Mouse (Mus musculus): Measurements from ENCODE around the gene Ddx49. TPM values are rescaled to one million over a fixed set of nuclear protein-coding genes. Genes with fewer than 3 reads are reported as not detected.

Ddx49 gene
- polyA plus RNA-seq (2015; fragmentation: Nextera tagmentation; extraction: Ambion mirVana): 19.5 and 22.4 TPM in 2 replicates

DNA sequence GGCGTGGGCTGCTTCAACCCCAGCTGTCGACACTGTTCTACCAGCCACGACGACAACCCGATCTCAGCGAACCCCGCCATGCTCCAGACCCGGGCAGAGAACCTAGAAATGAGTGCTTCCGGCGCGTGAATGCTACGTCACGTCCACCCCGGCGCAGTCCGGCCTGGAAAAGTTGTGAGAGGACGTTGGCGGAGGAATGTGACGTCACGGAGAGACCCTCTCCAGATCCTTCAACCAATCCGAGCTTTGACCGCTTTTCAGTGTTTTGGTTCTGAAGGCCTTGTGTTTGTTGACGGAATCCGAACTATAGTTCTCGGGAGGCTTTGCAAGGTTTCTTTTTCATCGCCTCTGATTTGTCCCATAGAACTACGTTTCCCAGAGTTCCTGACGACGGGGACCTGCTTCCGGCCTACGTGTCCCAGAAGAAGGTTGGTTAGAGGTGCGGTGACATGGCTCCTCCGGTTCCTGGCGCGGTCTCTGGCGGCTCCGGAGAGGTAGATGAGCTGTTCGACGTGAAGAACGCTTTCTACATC is at the start of gene Ddx49, which contains the start of gene Cope:
Gene Ddx49 (minus strand): TSS at position 132 of the 533 bp plus-strand sequence.
Gene Cope (plus strand): TSS at position 161 of the 533 bp plus-strand sequence.
- Histone ChIP-seq H3K9me3 (replicated peaks) (no peaks in the 10 kb centered on the region), H3K4me1 (replicated peaks) (peaks cover 40% of the 10 kb centered on the region), H3K4me2 (peak within 1 kb of the TSS; percentile 82), H3K27me3 (no peaks in the 10 kb centered on the region), H3K27ac (replicated peaks) (peak within 1 kb of the TSS; percentile 71), H3K36me3 (replicated peaks) (peaks cover 55% of the 10 kb centered on the region), H3K4me3 (replicated peaks) (peak within 1 kb of the TSS; percentile 87), H3K9ac (peak within 1 kb of the TSS; percentile 85)
- WGBS (ENCODE audit: insufficient replicate concordance): under 1% methylated on average over 40 of the region's 40 CpGs
- peak; percentile 89 for ATAC-seq (ENCODE audit: insufficient read depth)

DNA sequence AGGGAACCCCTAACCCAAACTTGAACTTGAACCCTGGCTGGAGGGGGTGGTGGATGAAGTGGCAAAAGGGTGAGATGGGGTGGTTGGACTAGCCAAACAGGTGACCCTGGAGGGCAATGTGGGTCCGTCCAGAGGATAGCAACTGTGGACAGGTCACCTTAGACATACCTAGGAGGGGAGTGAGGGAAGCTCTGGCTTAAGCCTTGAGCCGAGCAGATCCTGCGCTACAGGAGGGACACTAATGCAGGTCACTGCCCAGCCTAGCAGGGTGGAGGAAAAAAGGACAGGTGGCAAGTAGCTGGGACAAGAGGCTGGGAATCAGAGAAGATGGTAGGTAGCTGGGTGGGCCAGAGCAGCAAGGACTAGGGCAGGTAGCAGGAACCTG is 49.7 kb upstream of the Ddx49 start:
- no peaks in the 10 kb centered on the region for H3K27me3 ChIP-seq
- no peak for ATAC-seq (ENCODE audit: insufficient read depth)
- H3K4me2 ChIP-seq: peak overlapping the region; percentile 95
- peaks cover 39% of the 10 kb centered on the region for H3K36me3 ChIP-seq (replicated peaks)
- peak overlapping the region; percentile 89 for H3K4me3 ChIP-seq (replicated peaks)
- peaks cover 91% of the 10 kb centered on the region for H3K4me1 ChIP-seq (replicated peaks)
- no peaks in the 10 kb centered on the region for H3K9me3 ChIP-seq (replicated peaks)
- peak overlapping the region; percentile 98 for H3K9ac ChIP-seq
- H3K27ac ChIP-seq (replicated peaks): peak overlapping the region; percentile 96
- WGBS (ENCODE audit: insufficient replicate concordance): 14% methylated on average over 3 of the region's 3 CpGs

DNA sequence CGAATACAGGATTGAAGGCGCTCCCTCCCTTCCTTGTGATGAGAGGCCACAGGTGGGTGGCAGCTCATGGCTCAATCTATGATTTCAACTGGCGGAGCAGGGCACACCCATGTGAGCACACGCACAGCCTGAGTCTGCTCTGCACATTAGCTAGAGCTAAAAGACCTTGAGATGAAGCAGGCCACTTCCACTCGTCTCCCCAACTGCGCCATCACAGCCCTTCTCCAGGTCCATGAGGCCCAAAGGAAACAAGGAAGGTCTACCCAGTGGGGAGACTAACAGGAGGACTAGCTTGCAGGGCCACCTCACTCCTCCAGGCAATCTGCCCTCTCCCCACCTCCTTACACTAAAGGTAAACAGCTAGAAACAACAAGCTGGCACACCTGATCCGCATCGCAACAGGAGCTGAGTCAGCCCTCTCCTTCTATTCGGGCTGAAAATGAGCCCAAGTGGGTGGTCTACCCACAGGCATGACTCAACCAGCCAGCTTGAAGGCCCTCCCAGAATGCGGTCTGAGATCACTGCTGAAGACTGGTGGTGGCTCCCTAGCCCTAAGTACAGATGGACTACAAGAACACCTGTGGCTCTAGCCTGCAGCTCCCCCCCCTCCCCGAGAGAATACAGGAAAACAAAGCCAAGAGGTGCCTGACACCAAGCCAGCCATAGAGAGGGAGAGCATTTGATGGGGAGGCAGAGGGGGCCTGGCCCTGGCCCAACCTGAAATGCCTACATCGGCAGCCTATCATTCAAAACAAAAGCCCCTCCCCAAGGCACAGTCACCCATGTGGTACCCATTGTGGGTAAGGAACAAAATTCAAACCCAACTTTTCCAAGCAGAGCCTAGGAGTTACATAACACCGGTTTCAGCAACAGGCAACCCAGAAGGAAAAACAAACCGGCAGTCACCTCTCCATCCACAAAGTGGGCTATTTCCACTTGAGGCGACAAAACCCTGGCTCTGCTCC is 49.0 kb upstream of the Ddx49 start:
- peak overlapping the region; percentile 89 for H3K4me3 ChIP-seq (replicated peaks)
- no peak for ATAC-seq (ENCODE audit: insufficient read depth)
- peak overlapping the region; percentile 96 for H3K27ac ChIP-seq (replicated peaks)
- 38% methylated on average over 15 of the region's 15 CpGs for WGBS (ENCODE audit: insufficient replicate concordance)
- H3K4me2 ChIP-seq: peak overlapping the region; percentile 95
- H3K4me1 ChIP-seq (replicated peaks): peaks cover 90% of the 10 kb centered on the region
- H3K36me3 ChIP-seq (replicated peaks): peaks cover 46% of the 10 kb centered on the region
- H3K9ac ChIP-seq: peak overlapping the region; percentile 98
- no peaks in the 10 kb centered on the region for H3K9me3 ChIP-seq (replicated peaks)
- no peaks in the 10 kb centered on the region for H3K27me3 ChIP-seq

DNA sequence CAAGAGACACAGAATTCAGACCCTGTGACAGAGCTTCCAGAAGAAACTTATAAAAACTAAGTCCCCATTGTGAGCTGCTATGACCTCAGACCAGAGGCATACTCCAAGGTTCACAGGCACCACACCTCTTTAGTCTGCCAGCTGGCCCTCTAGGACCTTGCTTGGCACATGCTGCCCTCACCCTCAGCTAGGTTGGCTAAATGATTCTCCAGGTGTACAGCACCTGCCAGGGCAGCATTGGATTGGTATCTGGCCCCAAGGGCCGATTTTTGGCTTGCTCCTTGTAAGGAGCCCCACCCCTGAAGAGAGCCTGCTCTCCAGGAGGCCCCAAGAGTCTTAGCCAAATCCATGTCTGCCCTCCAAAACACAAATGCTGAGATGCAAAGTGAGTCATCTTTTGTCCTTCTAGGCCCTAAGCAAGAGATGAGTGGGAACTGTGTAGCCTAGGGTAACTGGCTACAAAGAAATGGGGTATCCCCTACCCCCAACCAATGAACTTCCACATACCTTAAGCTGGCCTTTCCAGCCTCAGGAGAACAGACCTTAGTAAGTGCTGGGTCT is 45.7 kb upstream of the Ddx49 start:
- H3K4me1 ChIP-seq (replicated peaks): peaks cover 85% of the 10 kb centered on the region
- 56% methylated on average over 1 of the region's 1 CpGs for WGBS (ENCODE audit: insufficient replicate concordance)
- no peak overlapping the region for H3K9ac ChIP-seq
- no peaks in the 10 kb centered on the region for H3K9me3 ChIP-seq (replicated peaks)
- 0 out of 2 replicates have a peak overlapping the region, but pooled peaks have one; percentile 19 for H3K4me2 ChIP-seq
- 0 out of 2 replicates have a peak overlapping the region, but pooled peaks have one; percentile 51 for H3K27ac ChIP-seq (replicated peaks)
- ATAC-seq (ENCODE audit: insufficient read depth): no peak
- peaks cover 70% of the 10 kb centered on the region for H3K36me3 ChIP-seq (replicated peaks)
- no peaks in the 10 kb centered on the region for H3K27me3 ChIP-seq
- no peak overlapping the region for H3K4me3 ChIP-seq (replicated peaks)

DNA sequence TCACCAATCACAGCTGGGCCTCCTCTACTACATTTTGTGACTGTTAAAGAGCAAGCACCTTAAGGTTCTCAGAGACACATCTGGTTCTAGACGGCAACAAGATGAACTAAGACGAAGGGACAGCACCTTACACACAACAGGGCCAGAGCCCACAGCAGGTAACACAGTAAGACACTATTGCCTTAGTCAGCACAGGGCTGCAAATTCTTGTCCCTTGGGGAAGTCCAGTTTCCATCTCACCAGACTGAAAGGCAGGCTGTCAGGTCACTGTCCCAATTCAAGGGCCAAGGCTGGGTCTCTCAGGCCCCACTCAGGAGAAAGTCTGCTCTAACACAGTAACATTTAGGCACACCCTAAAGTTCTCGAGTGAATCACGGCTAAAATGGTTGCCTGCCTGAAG is 45.2 kb upstream of the Ddx49 start:
- Histone ChIP-seq H3K4me1 (replicated peaks) (peaks cover 84% of the 10 kb centered on the region), H3K27ac (replicated peaks) (no peak overlapping the region), H3K9ac (no peak overlapping the region), H3K27me3 (no peaks in the 10 kb centered on the region), H3K4me2 (no peak overlapping the region), H3K4me3 (replicated peaks) (no peak overlapping the region), H3K9me3 (replicated peaks) (no peaks in the 10 kb centered on the region), H3K36me3 (replicated peaks) (peaks cover 75% of the 10 kb centered on the region)
- ATAC-seq (ENCODE audit: insufficient read depth): no peak
- WGBS (ENCODE audit: insufficient replicate concordance): 80% methylated on average over 4 of the region's 4 CpGs

DNA sequence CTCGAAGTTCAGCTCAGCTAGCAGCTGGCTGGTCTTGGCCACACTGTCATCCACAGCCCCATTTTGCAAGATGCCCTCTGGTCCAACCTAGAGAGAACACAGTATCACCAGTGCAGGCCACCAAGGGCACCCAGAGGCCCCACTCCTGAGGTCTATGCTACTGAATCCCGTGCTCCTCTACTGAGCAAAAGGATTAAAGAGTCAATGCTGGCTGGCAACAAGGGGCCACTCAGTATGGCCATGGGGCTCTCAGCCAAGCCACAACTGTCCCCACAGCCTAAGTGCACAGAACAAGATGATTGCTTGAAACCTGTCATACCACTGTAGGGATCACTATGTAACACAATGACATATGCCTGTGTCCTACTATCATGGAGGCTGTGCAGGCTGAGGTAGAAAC is 42.0 kb upstream of the Ddx49 start:
- peaks cover 90% of the 10 kb centered on the region for H3K36me3 ChIP-seq (replicated peaks)
- H3K4me2 ChIP-seq: no peak overlapping the region
- ATAC-seq (ENCODE audit: insufficient read depth): no peak
- H3K4me1 ChIP-seq (replicated peaks): peaks cover 52% of the 10 kb centered on the region
- 76% methylated on average over 2 of the region's 2 CpGs for WGBS (ENCODE audit: insufficient replicate concordance)
- H3K27me3 ChIP-seq: no peaks in the 10 kb centered on the region
- no peak overlapping the region for H3K9ac ChIP-seq
- no peaks in the 10 kb centered on the region for H3K9me3 ChIP-seq (replicated peaks)
- H3K27ac ChIP-seq (replicated peaks): peak overlapping the region; percentile 4; the same call in 1 of the 2 replicates
- H3K4me3 ChIP-seq (replicated peaks): no peak overlapping the region

DNA sequence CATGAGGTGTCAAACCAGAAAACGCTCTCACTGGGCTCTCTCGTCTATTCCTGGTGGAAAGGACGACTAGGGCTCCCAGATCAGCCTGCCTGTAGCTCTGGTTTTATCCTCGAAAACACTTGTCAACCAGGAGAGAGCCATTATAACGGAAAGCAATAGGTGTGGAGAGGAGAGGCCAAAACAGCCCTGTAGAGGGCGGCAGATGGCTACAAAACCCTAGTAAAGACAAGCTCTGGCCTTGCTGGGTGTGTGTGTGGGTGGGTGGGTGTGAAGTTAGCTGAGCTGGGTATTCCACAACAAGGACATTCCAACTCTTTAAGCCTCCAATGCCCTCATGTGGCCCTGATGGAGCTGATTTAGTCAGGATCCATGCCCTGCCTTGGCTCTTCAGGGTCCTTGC is 41.4 kb upstream of the Ddx49 start:
- WGBS (ENCODE audit: insufficient replicate concordance): 63% methylated on average over 6 of the region's 6 CpGs
- Histone ChIP-seq H3K36me3 (replicated peaks) (peaks cover 90% of the 10 kb centered on the region), H3K4me2 (no peak overlapping the region), H3K27ac (replicated peaks) (no peak overlapping the region), H3K9ac (no peak overlapping the region), H3K4me3 (replicated peaks) (no peak overlapping the region), H3K4me1 (replicated peaks) (peaks cover 46% of the 10 kb centered on the region), H3K9me3 (replicated peaks) (no peaks in the 10 kb centered on the region), H3K27me3 (no peaks in the 10 kb centered on the region)
- ATAC-seq (ENCODE audit: insufficient read depth): no peak

DNA sequence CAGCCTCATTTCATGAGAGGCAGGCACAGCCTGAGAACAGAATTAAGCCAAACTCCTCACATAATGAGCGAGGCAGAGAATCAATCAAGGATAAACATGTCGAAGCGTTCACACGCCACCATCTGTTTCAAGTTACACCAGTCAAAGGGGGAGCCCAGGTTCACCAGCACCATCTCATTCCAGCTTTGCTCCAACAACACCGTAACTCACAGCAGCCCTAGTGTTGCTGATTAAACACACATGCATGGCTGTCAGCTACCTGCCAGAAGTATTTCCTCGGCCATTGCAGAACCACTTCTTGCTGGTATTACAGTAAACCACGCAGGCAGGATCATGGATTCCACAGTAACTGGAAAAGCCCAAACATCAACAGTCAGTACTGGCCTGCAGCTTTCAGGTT is 40.8 kb upstream of the Ddx49 start:
- peaks cover 90% of the 10 kb centered on the region for H3K36me3 ChIP-seq (replicated peaks)
- H3K27ac ChIP-seq (replicated peaks): no peak overlapping the region
- peaks cover 40% of the 10 kb centered on the region for H3K4me1 ChIP-seq (replicated peaks)
- no peaks in the 10 kb centered on the region for H3K27me3 ChIP-seq
- no peak overlapping the region for H3K9ac ChIP-seq
- no peaks in the 10 kb centered on the region for H3K9me3 ChIP-seq (replicated peaks)
- H3K4me2 ChIP-seq: no peak overlapping the region
- H3K4me3 ChIP-seq (replicated peaks): no peak overlapping the region
- 86% methylated on average over 7 of the region's 7 CpGs for WGBS (ENCODE audit: insufficient replicate concordance)
- no peak for ATAC-seq (ENCODE audit: insufficient read depth)

DNA sequence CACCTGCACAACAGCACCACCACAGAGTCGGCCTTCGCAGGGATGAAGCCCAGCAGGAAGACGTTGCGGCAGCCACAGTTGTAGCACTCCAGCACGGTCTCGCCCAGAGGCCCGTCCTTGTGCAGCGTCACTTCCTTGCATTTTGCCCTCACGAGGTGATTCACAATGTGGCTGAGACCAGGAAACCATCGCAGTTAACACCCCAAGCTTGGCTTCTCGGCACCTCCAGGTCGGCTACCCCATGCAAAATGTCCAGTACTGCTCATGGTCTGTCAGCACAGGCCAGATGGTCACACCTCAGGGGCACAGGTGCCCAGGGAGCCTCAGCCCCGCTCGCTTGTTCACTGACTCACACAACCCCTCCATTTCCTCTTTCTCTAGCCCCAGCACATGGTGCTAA is 39.7 kb upstream of the Ddx49 start:
- Histone ChIP-seq H3K27ac (replicated peaks) (no peak overlapping the region), H3K4me3 (replicated peaks) (no peak overlapping the region), H3K4me1 (replicated peaks) (peaks cover 30% of the 10 kb centered on the region), H3K36me3 (replicated peaks) (peaks cover 90% of the 10 kb centered on the region), H3K9me3 (replicated peaks) (no peaks in the 10 kb centered on the region), H3K27me3 (no peaks in the 10 kb centered on the region), H3K4me2 (no peak overlapping the region), H3K9ac (no peak overlapping the region)
- ATAC-seq (ENCODE audit: insufficient read depth): no peak
- WGBS (ENCODE audit: insufficient replicate concordance): 79% methylated on average over 14 of the region's 14 CpGs

DNA sequence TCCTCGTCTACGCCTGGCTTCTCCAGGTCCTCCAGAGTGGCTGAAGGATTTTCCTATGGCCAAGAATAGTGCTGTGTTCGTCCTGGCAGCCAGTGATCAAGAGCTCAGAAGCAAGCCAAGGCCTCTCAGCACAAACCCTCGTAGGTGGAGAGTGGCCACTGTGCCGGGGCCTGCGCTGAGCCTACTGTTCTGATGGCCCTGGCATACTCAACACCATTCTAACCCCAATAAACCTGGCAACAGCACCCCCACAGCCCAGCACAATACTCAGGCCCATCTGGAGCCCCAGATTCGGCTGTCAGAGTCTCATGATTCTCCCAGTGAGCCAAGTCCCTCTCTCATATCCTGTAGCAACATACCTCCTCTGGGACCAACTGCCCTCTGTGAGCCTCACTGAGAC is 38.4 kb upstream of the Ddx49 start:
- Histone ChIP-seq H3K4me3 (replicated peaks) (no peak overlapping the region), H3K36me3 (replicated peaks) (peaks cover 90% of the 10 kb centered on the region), H3K9ac (no peak overlapping the region), H3K4me2 (no peak overlapping the region), H3K27me3 (no peaks in the 10 kb centered on the region), H3K27ac (replicated peaks) (no peak overlapping the region), H3K9me3 (replicated peaks) (no peaks in the 10 kb centered on the region), H3K4me1 (replicated peaks) (peaks cover 18% of the 10 kb centered on the region)
- ATAC-seq (ENCODE audit: insufficient read depth): no peak
- WGBS (ENCODE audit: insufficient replicate concordance): 91% methylated on average over 7 of the region's 7 CpGs

DNA sequence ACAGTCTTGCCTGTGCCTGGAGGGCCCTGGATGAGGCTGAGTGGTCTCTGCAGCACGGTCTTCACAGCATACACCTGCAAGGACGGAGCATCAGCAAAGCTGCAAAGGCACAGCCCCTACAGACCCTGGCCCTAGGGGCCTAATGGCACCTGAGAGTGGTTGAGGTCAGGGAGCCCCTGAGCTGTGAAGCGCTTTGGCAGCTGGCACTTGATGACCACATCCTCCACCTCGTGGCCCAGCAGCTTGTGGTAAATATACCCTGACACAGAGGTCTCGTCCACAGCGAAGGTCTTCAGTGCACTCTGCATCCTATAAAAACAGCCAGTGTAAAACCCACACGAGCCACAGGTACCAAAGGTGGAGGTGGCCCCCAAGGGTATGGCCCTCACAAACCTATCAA is 36.6 kb upstream of the Ddx49 start:
- H3K27ac ChIP-seq (replicated peaks): no peak overlapping the region
- peaks cover 2% of the 10 kb centered on the region; the same call in 1 of the 2 replicates for H3K4me1 ChIP-seq (replicated peaks)
- 87% methylated on average over 7 of the region's 7 CpGs for WGBS (ENCODE audit: insufficient replicate concordance)
- H3K36me3 ChIP-seq (replicated peaks): peaks cover 100% of the 10 kb centered on the region
- no peak overlapping the region for H3K4me2 ChIP-seq
- H3K27me3 ChIP-seq: no peaks in the 10 kb centered on the region
- ATAC-seq (ENCODE audit: insufficient read depth): no peak
- H3K4me3 ChIP-seq (replicated peaks): no peak overlapping the region
- H3K9ac ChIP-seq: no peak overlapping the region
- H3K9me3 ChIP-seq (replicated peaks): no peaks in the 10 kb centered on the region

Data from liver, embryonic 15.5 days (tissue).